Mouse (Mus musculus) right cerebral cortex, adult 18-20 months (tissue): ENCODE data around the gene Platr17.
"Not testable (repeated sequence)": the region's sequence is repeated elsewhere in the genome, so short reads cannot be mapped to it uniquely, and the experiment has no call there.

Experiments
- DNase-seq: peaks from one replicate; pipeline ENCODE4 v3.0.0; 2022; ENCODE audit warnings: mixed read lengths

Gene Platr17

DNA sequence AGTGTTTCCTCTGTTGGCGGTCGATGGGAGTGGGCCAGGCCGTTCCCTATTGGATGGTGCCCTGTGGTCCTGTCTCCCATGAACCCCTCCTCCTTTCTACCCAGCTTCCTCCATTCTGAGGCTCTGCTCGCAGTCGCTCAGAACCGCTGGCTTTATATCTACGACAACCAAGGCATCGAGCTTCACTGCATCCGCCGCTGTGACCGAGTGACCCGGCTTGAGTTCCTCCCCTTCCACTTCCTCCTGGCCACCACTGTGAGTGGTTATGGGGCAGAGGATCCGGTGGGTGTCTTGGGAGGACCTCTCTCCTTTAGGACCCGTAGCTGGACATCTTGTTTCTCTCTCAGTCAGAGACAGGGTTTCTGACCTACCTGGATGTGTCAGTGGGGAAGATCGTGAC is 38.5 kb downstream of the Platr17 start:
- DNase-seq = no peak

- DNase-seq = no peak
These were observed 42.6 kb downstream of the Platr17 start for GRCm38 (mm10) chr17:33947430-33948089.

GRCm38 (mm10) chr17:33948090-33948904 is 43.4 kb downstream of the Platr17 start:
- no peak for DNase-seq

DNA sequence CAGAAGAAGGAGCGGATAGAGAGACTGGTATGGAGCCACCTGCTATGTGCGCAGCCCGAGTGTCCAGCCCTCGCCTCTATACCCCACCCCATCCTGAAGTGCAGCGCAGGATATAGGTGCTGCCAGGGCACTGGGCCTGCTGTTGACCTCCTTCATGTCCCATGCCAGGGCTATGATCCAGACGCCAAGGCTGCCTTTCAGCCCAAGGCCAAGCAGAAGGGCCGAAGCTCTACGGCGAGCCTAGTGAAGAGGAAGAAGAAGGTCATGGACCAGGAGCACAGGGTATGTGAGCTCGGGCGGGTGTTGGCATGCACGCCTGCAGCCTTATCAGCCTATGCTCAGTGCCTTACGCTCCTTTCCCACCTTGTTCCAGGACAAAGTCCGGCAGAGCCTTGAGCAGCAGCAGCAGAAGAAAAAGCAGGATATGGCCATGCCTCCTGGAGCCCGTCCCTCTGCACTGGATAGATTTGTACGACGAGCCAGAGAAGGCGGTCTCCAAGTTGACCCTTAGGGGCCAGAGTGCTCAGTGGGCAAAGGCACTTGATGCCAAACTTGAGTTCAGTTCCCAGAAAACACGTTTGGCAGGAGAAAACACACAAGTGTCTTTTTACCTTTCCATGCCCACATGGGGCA is 44.1 kb downstream of the Platr17 start:
- no peak for DNase-seq

GRCm38 (mm10) chr17:33950131-33950625 is 45.2 kb downstream of the Platr17 start:
- DNase-seq = no peak

- DNase-seq = peak; percentile 79
These were observed 46.3 kb downstream of the Platr17 start, which contains the start of gene B3galt4 for GRCm38 (mm10) chr17:33951021-33951946. B3galt4 (minus strand) TSS chr17:33951488.

DNA sequence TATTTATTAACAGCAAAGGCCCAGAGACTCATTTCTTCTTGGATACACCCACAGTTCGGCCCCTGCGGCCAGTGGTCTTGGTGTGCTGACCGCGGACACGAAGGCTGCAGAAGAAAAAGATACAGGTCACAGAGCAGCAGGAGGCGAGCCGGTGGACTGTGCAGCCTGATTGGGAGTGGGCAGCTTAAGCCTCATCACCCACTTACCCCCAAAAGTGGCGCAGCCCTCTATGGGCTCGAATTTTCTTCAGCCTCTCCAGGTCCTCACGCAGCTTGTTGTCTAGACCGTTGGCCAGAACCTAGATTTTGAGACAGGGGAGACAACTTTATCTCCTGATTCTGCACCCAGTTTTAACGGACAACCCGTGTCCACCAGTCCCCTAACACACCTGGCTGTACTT is 47.1 kb downstream of the Platr17 start:
- DNase-seq = not testable (repeated sequence)

- DNase-seq = no peak
These were observed 47.9 kb downstream of the Platr17 start for GRCm38 (mm10) chr17:33952879-33953278.

DNA sequence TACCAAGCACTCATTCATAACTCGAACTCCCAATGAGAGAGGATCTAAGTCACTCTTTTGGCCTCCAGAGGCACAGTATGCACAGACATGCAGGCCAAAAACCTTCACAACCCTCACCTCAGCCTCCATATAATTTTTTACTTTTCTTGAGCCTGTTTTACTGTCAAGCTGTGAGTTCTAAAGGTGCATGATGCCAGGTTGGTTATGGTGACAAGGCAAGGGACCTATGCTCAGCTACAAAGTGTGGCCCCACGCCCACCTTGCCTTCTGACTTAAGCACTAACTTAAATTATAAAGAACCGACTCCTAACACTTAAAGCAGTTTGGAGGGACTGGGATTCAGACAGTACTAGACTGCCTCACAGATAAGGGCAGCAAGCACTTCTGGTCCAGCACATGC is 48.4 kb downstream of the Platr17 start:
- no peak for DNase-seq

GRCm38 (mm10) chr17:33953961-33954565 is 49.1 kb downstream of the Platr17 start:
- DNase-seq = no peak

DNA sequence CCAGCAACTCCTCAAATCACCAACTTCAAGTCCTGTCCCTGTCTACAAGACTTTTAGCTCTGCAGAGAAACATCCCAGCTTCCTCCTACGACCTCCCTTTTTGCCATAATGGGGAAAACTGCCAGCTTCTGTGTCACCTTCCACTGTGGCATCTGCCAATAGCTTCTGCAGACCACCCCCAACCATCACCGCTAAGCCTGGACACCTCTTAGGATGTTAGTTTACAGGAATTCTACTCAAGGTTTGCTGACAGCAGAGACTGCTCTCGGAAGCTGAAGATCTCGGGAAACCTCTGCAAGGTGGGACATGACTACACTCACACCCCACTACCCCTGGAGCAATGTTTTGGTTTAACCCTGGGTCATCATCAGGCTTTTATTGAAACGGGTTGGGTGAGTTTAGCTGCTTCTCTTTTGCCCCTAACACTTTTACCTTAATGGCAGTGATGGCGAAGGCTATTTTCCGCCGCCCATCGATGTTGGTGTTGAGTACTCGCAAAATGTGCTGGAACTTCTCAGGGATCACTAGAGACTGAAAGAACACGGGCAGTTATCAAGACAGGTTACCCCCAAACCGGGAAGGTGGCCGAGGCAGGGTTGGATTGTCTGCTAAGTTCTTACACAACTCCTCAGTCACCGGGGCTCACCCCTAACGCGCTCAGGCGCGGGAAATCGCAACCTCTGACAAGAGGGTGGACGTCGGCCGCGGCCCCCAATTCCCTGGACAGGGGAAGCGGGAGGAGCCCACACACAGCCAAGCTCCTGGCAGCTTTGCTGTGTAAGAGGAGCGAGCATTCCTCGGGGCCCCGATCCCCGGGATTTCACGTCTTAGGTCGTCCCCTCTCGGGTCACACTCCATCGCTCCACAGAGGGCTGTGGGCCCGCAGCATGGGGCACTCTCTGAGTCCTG is 50.0 kb downstream of the Platr17 start:
- no peak for DNase-seq

DNA sequence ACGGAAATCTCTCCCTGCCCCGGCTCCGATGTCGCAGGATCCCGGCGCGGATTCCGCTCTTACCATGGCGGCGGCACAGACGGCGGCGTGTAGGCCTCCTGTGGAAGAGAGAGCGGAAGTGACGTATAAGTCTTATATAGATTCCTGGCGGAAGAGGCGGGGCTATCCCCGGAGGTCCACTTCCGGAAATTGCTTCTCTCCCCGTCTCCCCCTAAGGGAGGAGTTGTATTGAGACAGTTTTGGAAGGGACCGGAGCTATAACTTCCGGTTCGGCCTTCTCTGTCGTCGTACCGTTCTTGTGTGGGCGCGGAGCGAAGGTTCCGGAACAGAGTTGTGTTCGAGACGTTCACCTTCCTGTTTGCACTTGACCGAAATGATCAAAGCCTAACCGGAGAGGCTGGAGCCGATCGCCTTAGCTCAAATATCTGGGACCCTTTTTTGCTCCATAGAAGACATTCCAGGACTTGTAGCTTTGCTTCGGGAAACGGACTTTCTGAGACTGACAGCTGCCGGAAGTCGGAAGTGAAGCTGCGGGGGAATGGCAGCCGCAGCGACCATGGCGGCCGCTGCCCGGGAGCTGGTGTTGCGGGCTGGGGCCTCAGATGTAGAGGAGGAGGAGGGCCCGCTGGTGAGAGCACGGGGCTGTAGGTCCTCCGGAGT is 50.8 kb downstream of the Platr17 start, which contains the start of the genes Vps52 and Rps18:
Gene Vps52 (plus strand): TSS at position 258 of the 660 bp plus-strand sequence.
Gene Rps18 (minus strand): TSS at position 447 of the 660 bp plus-strand sequence.
- DNase-seq = peak; percentile 96
